Mouse (Mus musculus): ENCODE results near the gene Elf1.

Elf1 gene

GRCm38 (mm10) chr14:79583526-79584245 lies 102.7 kb downstream of the Elf1 start:
- DNase-seq, result no peak

GRCm38 (mm10) chr14:79586499-79587138 lies 105.6 kb downstream of the Elf1 start:
- no peak for DNase-seq

- DNase-seq, result peak; percentile 97
Measured at GRCm38 (mm10) chr14:79587139-79587851, 106.3 kb downstream of the Elf1 start, which contains the start of gene Sugt1. Gene Sugt1 (plus strand): TSS chr14:79587691.

- DNase-seq, result no peak
Measured at GRCm38 (mm10) chr14:79587852-79588229, 106.8 kb downstream of the Elf1 start.

DNA sequence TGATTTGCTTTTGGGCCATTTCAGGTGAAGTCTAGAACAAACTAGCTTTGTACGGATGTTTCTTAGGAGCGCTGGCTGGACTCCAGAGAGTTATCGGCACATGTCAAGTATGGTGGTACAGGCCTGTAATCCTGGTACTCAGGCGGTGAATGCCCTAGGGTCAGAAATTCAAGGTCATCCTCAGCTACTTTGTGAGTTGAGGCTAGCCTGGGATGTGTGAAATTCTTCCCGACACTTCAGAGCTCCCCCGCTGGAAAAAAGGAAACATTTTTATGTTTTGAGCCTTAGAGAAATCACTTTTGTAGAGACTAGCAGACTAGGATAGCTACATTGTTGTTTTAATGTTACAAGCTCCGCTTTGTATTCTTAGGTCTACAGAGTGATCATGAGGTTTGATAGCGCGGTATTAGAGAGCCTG lies 107.5 kb downstream of the Elf1 start:
- DNase-seq, result no peak

DNA sequence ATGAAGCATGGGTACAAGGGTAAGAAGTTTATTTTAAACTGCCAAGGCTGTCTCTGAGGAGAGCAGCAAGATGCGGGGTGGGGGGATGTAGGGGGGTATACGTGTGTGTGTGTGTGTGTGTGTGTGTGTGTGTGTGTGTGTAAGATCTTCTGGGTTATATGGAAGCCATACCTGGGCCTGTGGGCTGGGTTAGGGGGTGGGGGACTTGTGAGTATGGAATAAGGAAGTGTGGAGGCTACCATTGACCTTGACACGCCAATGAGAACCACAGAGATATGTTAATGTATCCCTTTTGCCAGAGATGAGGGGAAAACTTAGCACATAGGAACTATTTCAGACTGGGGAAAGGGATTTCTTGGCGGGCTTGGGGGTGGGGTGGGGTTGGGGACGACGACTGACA lies 108.4 kb downstream of the Elf1 start:
- DNase-seq, result no peak

GRCm38 (mm10) chr14:79590916-79591315 lies 109.9 kb downstream of the Elf1 start:
- no peak for DNase-seq

- no peak for DNase-seq
Measured at GRCm38 (mm10) chr14:79591611-79592010, 110.6 kb downstream of the Elf1 start.

DNA sequence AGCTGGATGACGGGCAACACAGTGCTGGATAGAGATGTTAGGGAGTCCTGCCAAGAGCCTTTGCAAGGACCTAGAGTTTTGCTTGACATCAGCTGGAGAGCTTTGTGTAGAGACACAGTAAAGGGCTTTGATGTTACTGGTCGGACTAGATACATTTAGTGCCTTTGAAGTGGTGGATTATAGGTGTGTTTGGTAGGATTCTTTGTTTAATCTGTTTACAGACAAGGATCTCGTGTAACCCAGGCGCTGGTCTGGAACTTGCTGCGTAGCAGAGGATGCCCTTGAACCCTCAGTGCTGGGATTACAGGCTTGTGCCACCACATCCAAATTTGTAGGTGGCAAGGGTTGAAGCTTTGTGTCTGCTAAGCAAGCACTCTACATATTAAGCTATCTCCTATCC lies 113.1 kb downstream of the Elf1 start:
- no peak for DNase-seq

- DNase-seq, result no peak
Measured at GRCm38 (mm10) chr14:79596602-79597001, 115.6 kb downstream of the Elf1 start.

- DNase-seq, result no peak
Measured at GRCm38 (mm10) chr14:79605881-79606280, 124.9 kb downstream of the Elf1 start.

- DNase-seq, result no peak
Measured at GRCm38 (mm10) chr14:79606392-79606791, 125.4 kb downstream of the Elf1 start.

GRCm38 (mm10) chr14:79606867-79607266 lies 125.9 kb downstream of the Elf1 start:
- no peak for DNase-seq

- no peak for DNase-seq
Measured at GRCm38 (mm10) chr14:79607352-79607751, 126.4 kb downstream of the Elf1 start.

DNA sequence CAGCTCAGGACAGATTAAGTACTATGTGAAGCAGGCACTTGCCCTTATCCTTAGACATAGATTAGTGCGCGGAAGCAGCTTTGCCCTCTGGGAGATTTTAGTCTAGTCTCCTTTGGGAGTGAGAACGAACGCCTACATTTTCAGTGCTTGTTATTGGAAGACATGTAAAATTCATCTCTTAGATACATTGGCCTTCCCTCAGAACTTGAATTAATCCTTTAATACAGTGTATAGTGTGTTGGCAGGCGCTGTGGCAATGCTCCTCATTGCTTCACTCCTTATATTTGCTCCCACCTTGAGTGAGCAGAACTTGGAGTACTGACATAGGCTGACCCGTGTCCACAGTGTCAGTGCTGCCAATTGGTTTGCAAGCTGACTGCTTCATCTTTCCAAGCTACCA lies 127.3 kb downstream of the Elf1 start:
- no peak for DNase-seq

- DNase-seq, result no peak
Measured at GRCm38 (mm10) chr14:79617121-79617828, 136.3 kb downstream of the Elf1 start.

DNA sequence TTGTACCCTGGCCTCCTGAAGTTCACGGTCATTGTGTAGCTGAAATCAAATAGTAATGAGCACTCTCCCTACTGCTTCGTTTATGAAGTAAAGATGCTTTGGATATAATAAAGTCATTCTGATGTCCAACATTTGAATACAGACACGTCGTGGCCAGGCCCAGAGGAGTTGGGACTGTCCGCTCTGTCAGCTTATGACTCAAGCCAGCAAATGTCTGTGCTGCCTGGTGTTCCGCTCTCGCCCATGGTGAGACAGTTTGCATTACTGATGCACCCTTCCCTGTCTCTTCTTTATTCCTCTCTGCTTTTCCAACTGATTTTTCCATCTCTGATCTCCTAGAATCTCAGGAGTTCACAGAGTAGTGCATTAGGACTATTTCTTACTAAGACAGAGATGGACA lies 138.8 kb downstream of the Elf1 start:
- DNase-seq, result no peak

- no peak for DNase-seq
Measured at GRCm38 (mm10) chr14:79621143-79621542, 140.1 kb downstream of the Elf1 start.

Data from lung, postnatal 10 days (tissue).